Mouse (Mus musculus): ENCODE data around the gene Wfdc15b. TPM values are rescaled to one million over a fixed set of nuclear protein-coding genes. Genes with fewer than 3 reads are reported as not detected.

The Wfdc15b gene
- polyA plus RNA-seq, 1 experiment from 2014 or later: 100 TPM

GRCm38 (mm10) chr2:164167752-164168570 is 53.5 kb downstream of the Wfdc15b start:
- peaks cover 15% of the 10 kb centered on the region for H3K4me1 ChIP-seq (ENCODE audit: insufficient read depth, low read length)
- H3K4me2 ChIP-seq (replicated peaks; ENCODE audit: low read depth, low read length): peak overlapping the region; percentile 56
- H3K27ac ChIP-seq (ENCODE audit: low read length): no peak overlapping the region
- H3K4me3 ChIP-seq (ENCODE audit: low read length): peak overlapping the region; percentile 34
- WGBS: 10% methylated on average over 90 of the region's 90 CpGs
- H3K9ac ChIP-seq (replicated peaks; ENCODE audit: low read length): no peak overlapping the region; the same call in 1 of the 2 replicates
- peaks cover 60% of the 10 kb centered on the region for H3K27me3 ChIP-seq (ENCODE audit: insufficient read depth, low read length)
- no peaks in the 10 kb centered on the region for H3K9me3 ChIP-seq (ENCODE audit: low read length)
- no peaks in the 10 kb centered on the region for H3K36me3 ChIP-seq (ENCODE audit: insufficient read depth, low read length)
- peak; percentile 43; the same call in 1 of the 2 replicates for ATAC-seq (ENCODE audit: low FRiP score, low TSS enrichment)

DNA sequence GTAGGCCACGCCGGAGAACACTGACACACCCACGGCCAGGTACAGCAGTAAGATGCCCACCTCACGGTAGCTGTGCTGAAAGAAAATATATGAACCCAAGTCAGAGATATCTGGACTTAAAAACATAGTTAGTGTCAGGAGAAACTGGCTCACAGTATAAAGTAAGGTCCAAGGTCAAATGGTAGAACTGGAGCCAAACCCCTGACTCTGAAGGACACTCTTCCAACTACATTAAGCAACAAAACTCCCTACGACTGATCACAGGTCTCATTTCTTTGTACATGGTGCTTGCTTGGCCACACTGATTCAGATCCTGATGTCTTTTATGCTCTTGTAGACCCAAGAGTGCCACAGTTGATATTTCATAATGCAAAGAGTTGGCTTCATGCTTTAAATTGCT is 56.5 kb downstream of the Wfdc15b start:
- Histone ChIP-seq H3K4me1 (ENCODE audit: insufficient read depth, low read length) (peaks cover 8% of the 10 kb centered on the region), H3K27me3 (ENCODE audit: insufficient read depth, low read length) (peaks cover 39% of the 10 kb centered on the region), H3K9me3 (ENCODE audit: low read length) (no peaks in the 10 kb centered on the region), H3K4me2 (replicated peaks; ENCODE audit: low read depth, low read length) (no peak overlapping the region), H3K4me3 (ENCODE audit: low read length) (no peak overlapping the region), H3K27ac (ENCODE audit: low read length) (no peak overlapping the region), H3K9ac (replicated peaks; ENCODE audit: low read length) (no peak overlapping the region), H3K36me3 (ENCODE audit: insufficient read depth, low read length) (no peaks in the 10 kb centered on the region)
- WGBS: 90% methylated on average over 5 of the region's 5 CpGs
- ATAC-seq (ENCODE audit: low FRiP score, low TSS enrichment): no peak

Other genes starting within 250 kb of the Wfdc15b start
- gene Ywhab, start 226.7 kb downstream of the Wfdc15b start, polyA plus RNA-seq (2015; fragmentation: Nextera tagmentation; extraction: Ambion mirVana): 297 and 300 TPM in 2 replicates
- 1.7 and 1.8 TPM in 2 replicates for gene Pabpc1l, start 196.2 kb downstream of the Wfdc15b start, polyA plus RNA-seq (2015; fragmentation: Nextera tagmentation; extraction: Ambion mirVana)
- gene Stk4, start 151.3 kb downstream of the Wfdc15b start, polyA plus RNA-seq (2015; fragmentation: Nextera tagmentation; extraction: Ambion mirVana): 22.8 and 25.2 TPM in 2 replicates
- 66.5 and 70.0 TPM in 2 replicates for gene Tomm34, start 150.5 kb downstream of the Wfdc15b start, polyA plus RNA-seq (2015; fragmentation: Nextera tagmentation; extraction: Ambion mirVana)
- 0.21 and 0.25 TPM in 2 replicates for gene Kcns1, start 50.5 kb downstream of the Wfdc15b start, polyA plus RNA-seq (2015; fragmentation: Nextera tagmentation; extraction: Ambion mirVana)
- not detected in 2 replicates for gene Wfdc5, start 38.9 kb downstream of the Wfdc15b start, polyA plus RNA-seq (2015; fragmentation: Nextera tagmentation; extraction: Ambion mirVana)
- gene Wfdc12, start 31.1 kb downstream of the Wfdc15b start, polyA plus RNA-seq (2015; fragmentation: Nextera tagmentation; extraction: Ambion mirVana): not detected in 2 replicates
- not detected in 2 replicates for gene Wfdc15a, start 21.5 kb downstream of the Wfdc15b start, polyA plus RNA-seq (2015; fragmentation: Nextera tagmentation; extraction: Ambion mirVana)
- gene Svs2, start 16.8 kb upstream of the Wfdc15b start, polyA plus RNA-seq (2015; fragmentation: Nextera tagmentation; extraction: Ambion mirVana): not detected in 2 replicates
- not detected in 2 replicates for gene Svs3b, start 35.0 kb upstream of the Wfdc15b start, polyA plus RNA-seq (2015; fragmentation: Nextera tagmentation; extraction: Ambion mirVana)
- not detected in 2 replicates for gene Svs4, start 56.8 kb upstream of the Wfdc15b start, polyA plus RNA-seq (2015; fragmentation: Nextera tagmentation; extraction: Ambion mirVana)
- not detected in 2 replicates for gene Svs3a, start 67.6 kb upstream of the Wfdc15b start, polyA plus RNA-seq (2015; fragmentation: Nextera tagmentation; extraction: Ambion mirVana)
- gene Svs6, start 95.1 kb upstream of the Wfdc15b start, polyA plus RNA-seq (2015; fragmentation: Nextera tagmentation; extraction: Ambion mirVana): not detected in 2 replicates
- not detected in 2 replicates for gene Svs5, start 111.1 kb upstream of the Wfdc15b start, polyA plus RNA-seq (2015; fragmentation: Nextera tagmentation; extraction: Ambion mirVana)
- gene Slpi, start 167.4 kb upstream of the Wfdc15b start, polyA plus RNA-seq (2015; fragmentation: Nextera tagmentation; extraction: Ambion mirVana): 0.41 and 1.00 TPM in 2 replicates
- 0.06 and 0.29 TPM in 2 replicates for gene Rbpjl, start 181.5 kb upstream of the Wfdc15b start, polyA plus RNA-seq (2015; fragmentation: Nextera tagmentation; extraction: Ambion mirVana)
- gene Matn4, start 183.5 kb upstream of the Wfdc15b start, polyA plus RNA-seq (2015; fragmentation: Nextera tagmentation; extraction: Ambion mirVana): 0.75 and 2.0 TPM in 2 replicates
- gene Sdc4, start 222.2 kb upstream of the Wfdc15b start, polyA plus RNA-seq (2015; fragmentation: Nextera tagmentation; extraction: Ambion mirVana): 204 and 209 TPM in 2 replicates
- 65.9 and 67.0 TPM in 2 replicates for gene Sys1, start 235.3 kb upstream of the Wfdc15b start, polyA plus RNA-seq (2015; fragmentation: Nextera tagmentation; extraction: Ambion mirVana)
- 8.1 and 14.0 TPM in 2 replicates for gene Gm20458, start 239.3 kb upstream of the Wfdc15b start, polyA plus RNA-seq (2015; fragmentation: Nextera tagmentation; extraction: Ambion mirVana)

Data from kidney, embryonic 16.5 days (tissue).